Mouse (Mus musculus) erythroblast, embryonic 14.5 days (primary cell): Measurements from ENCODE around the gene Gm10318. TPM values are rescaled to one million over a fixed set of nuclear protein-coding genes. Genes with fewer than 3 reads are reported as not detected.

Experiments
- H3K27me3 ChIP-seq: 2 replicates; pipeline ENCODE4 v1.6.1; 2012; ENCODE audit warnings: inconsistent platforms; ENCODE audit not compliant: control insufficient read depth
- H3K36me3 ChIP-seq: 2 replicates; pipeline ENCODE4 v1.6.1; 2012; ENCODE audit warnings: mild to moderate bottlenecking, inconsistent platforms; ENCODE audit not compliant: control insufficient read depth
- H3K4me1 ChIP-seq: 2 replicates; pipeline ENCODE4 v1.6.1; 2012; ENCODE audit warnings: inconsistent platforms; ENCODE audit not compliant: control insufficient read depth
- H3K4me3 ChIP-seq: replicated peaks from 2 replicates; pipeline ENCODE3; 2012; ENCODE audit warnings: moderate library complexity, mild to moderate bottlenecking, inconsistent platforms
- H3K9me3 ChIP-seq: 2 replicates; pipeline ENCODE4 v1.6.1; 2012; ENCODE audit warnings: low read length, inconsistent platforms, mixed read lengths; ENCODE audit not compliant: control insufficient read depth
- GATA1 ChIP-seq: IDR thresholded peaks from 2 replicates; pipeline ENCODE4 v1.6.1; 2012; ENCODE audit warnings: low read length, inconsistent platforms, mixed read lengths
- TAL1 ChIP-seq: IDR thresholded peaks from 3 replicates; pipeline ENCODE4 v1.6.1; 2012; ENCODE audit warnings: low read length, inconsistent platforms, mixed read lengths
- polyA plus RNA-seq: library from polyadenylated mRNA; stranded (reverse); fragments of >175 nt; gene quantifications from 2 replicates; pipeline ENCODE4 v1.2.3, GENCODE M21; 2012

The Gm10318 gene
- polyA plus RNA-seq, 1 experiment = not detected

DNA sequence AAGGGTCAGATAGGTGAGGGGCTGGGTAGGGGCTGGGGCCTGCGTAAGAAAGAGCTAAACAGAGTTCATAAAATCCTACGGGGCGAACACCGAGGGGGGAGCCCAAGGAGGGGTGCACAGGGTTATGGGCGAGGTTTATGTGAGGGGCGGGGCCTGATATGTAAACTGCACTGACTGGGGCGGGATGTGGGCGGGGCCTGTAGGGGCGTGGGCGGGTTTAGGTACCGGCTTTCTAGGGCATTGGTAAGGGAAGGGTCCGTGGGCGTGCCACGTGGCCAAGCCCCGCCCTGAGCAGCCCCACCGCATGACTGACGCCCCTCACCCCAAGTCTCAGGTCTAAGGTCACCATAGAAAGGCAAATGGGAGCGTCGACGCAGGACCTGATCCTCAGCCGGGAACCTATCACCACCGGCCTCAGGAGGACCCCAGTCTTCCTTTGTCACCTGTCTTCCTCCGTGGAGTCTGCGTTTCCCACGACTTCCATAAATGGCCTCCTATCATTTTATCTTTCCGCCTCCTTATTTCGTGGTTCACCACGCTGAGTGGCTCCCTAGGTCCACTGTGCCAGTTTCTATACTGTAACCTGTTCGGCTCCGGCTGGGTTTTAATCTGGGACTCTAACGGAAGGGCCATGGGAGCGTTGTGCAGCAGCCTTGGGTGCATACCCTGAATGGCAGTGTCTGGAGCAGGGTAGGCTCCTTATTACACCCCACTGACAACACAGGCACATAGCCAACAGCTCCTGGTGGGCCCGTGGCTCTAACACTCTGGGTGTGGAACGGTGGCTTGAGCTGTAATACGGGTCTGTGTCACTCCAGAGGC, 50.4 kb downstream of the Gm10318 start:
- Histone ChIP-seq H3K4me1 (peaks cover 14% of the 10 kb centered on the region), H3K9me3 (no peaks in the 10 kb centered on the region), H3K36me3 (peaks cover 2% of the 10 kb centered on the region; the same call in 1 of the 2 replicates), H3K27me3 (peaks cover 29% of the 10 kb centered on the region), H3K4me3 (peak overlapping the region; percentile 35)
- TF ChIP-seq TAL1 (no peak), GATA1 (no peak)

Other genes starting within 250 kb of the Gm10318 start
- 3.1 and 3.3 TPM in 2 replicates for gene Sumo3, start 246.8 kb upstream of the Gm10318 start, polyA plus RNA-seq
- gene Gm49325, start 246.7 kb upstream of the Gm10318 start, polyA plus RNA-seq = not detected in 2 replicates
- gene Ube2g2, start 230.6 kb upstream of the Gm10318 start, polyA plus RNA-seq = 2.6 and 2.9 TPM in 2 replicates
- not detected in 2 replicates for gene Tspear, start 166.3 kb upstream of the Gm10318 start, polyA plus RNA-seq
- not detected in 2 replicates for gene Gm19402, start 162.1 kb upstream of the Gm10318 start, polyA plus RNA-seq
- gene Gm9508, start 155.6 kb upstream of the Gm10318 start, polyA plus RNA-seq = not detected in 2 replicates
- not detected in 2 replicates for gene Gm10272, start 146.2 kb upstream of the Gm10318 start, polyA plus RNA-seq
- not detected in 2 replicates for gene Gm10024, start 141.4 kb upstream of the Gm10318 start, polyA plus RNA-seq
- not detected in 2 replicates for gene Gm10142, start 137.1 kb upstream of the Gm10318 start, polyA plus RNA-seq
- not detected in 2 replicates for gene Krtap12-1, start 132.3 kb upstream of the Gm10318 start, polyA plus RNA-seq
- not detected in 2 replicates for gene Gm10100, start 126.4 kb upstream of the Gm10318 start, polyA plus RNA-seq
- not detected in 2 replicates for gene Gm18596, start 110.2 kb upstream of the Gm10318 start, polyA plus RNA-seq
- gene Gm9736, start 101.5 kb upstream of the Gm10318 start, polyA plus RNA-seq = not detected in 2 replicates
- gene Gm3233, start 93.2 kb upstream of the Gm10318 start, polyA plus RNA-seq = not detected in 2 replicates
- not detected in 2 replicates for gene Gm3238, start 81.5 kb upstream of the Gm10318 start, polyA plus RNA-seq
- not detected in 2 replicates for gene Gm7138, start 75.9 kb upstream of the Gm10318 start, polyA plus RNA-seq
- gene Gm3250, start 70.3 kb upstream of the Gm10318 start, polyA plus RNA-seq = not detected in 2 replicates
- not detected in 2 replicates for gene Gm7137, start 64.7 kb upstream of the Gm10318 start, polyA plus RNA-seq
- gene Gm9639, start 57.8 kb upstream of the Gm10318 start, polyA plus RNA-seq = not detected in 2 replicates
- gene Gm19668, start 53.7 kb upstream of the Gm10318 start, polyA plus RNA-seq = not detected in 2 replicates
- not detected in 2 replicates for gene Gm9507, start 41.0 kb upstream of the Gm10318 start, polyA plus RNA-seq
- gene Gm2696, start 38.2 kb upstream of the Gm10318 start, polyA plus RNA-seq = not detected in 2 replicates
- gene Krtap10-4, start 25.8 kb upstream of the Gm10318 start, polyA plus RNA-seq = not detected in 2 replicates
- gene Krtap10-10, start 16.9 kb upstream of the Gm10318 start, polyA plus RNA-seq = 0.04 TPM in 1 of 2 replicates, not detected in the other
- gene Gm36176, start 6.1 kb upstream of the Gm10318 start, polyA plus RNA-seq = not detected in 2 replicates
- gene Gm3285, start 9.1 kb downstream of the Gm10318 start, polyA plus RNA-seq = not detected in 2 replicates
- 0.01 TPM in 1 of 2 replicates, not detected in the other for gene Lrrc3, start 49.7 kb downstream of the Gm10318 start, polyA plus RNA-seq
- gene Trpm2, start 117.7 kb downstream of the Gm10318 start, polyA plus RNA-seq = 0.01 and 0.02 TPM in 2 replicates
- 1.2 and 2.4 TPM in 2 replicates for gene 1810043G02Rik, start 125.7 kb downstream of the Gm10318 start, polyA plus RNA-seq
- 21.8 and 26.2 TPM in 2 replicates for gene Pfkl, start 157.2 kb downstream of the Gm10318 start, polyA plus RNA-seq
- not detected in 2 replicates for gene Dnmt3l, start 189.1 kb downstream of the Gm10318 start, polyA plus RNA-seq
- not detected in 2 replicates for gene Aire, start 190.8 kb downstream of the Gm10318 start, polyA plus RNA-seq
- 0.01 TPM in 1 of 2 replicates, not detected in the other for gene Icosl, start 216.4 kb downstream of the Gm10318 start, polyA plus RNA-seq